Mouse (Mus musculus) MEL (cell line): Measurements from ENCODE around the gene Igfbp2. TPM values are rescaled to one million over a fixed set of nuclear protein-coding genes. Genes with fewer than 3 reads are reported as not detected.

Source experiments
- DNase-seq: peaks from one replicate; pipeline ENCODE4 v3.0.0; 2011; ENCODE audit warnings: low read depth, low spot score
- H3K27ac ChIP-seq: 2 replicates; pipeline ENCODE4 v1.5.1; 2012; ENCODE audit warnings: low read depth, mild to moderate bottlenecking, control low read depth, low read length, moderate library complexity; ENCODE audit not compliant: control insufficient read depth
- H3K27me3 ChIP-seq, 2 experiments: fragments of 150-350 bp in 1 of 2; sonication (generic) in 1 of 2; 2 replicates each; pipeline ENCODE4 v1.6.1; 2012; ENCODE audit warnings: low read length in 2 of 2, mild to moderate bottlenecking in 2 of 2, improper control_type of control experiment in 1 of 2, moderate library complexity in 1 of 2; ENCODE audit not compliant: insufficient read depth in 2 of 2, control insufficient read depth in 1 of 2
- H3K36me3 ChIP-seq, 2 experiments: 2 replicates each; pipeline ENCODE4 v1.6.1; 2012 to 2014; ENCODE audit warnings: low read length in 2 of 2, improper control_type of control experiment in 1 of 2, inconsistent platforms in 1 of 2, mild to moderate bottlenecking in 1 of 2; ENCODE audit not compliant: insufficient read depth in 2 of 2, control insufficient read depth in 1 of 2
- H3K4me1 ChIP-seq, 2 experiments: fragments of 150-350 bp in 1 of 2; sonication (generic) in 1 of 2; 2 replicates each; pipeline ENCODE4 v1.6.1; 2012; ENCODE audit warnings: low read length in 2 of 2, improper control_type of control experiment in 1 of 2, mild to moderate bottlenecking in 1 of 2; ENCODE audit not compliant: insufficient read depth in 2 of 2, control insufficient read depth in 1 of 2
- H3K4me3 ChIP-seq, 2 experiments: fragments of 150-350 bp in 1 of 2; sonication (generic) in 1 of 2; 2 replicates each; pipeline ENCODE4 v1.5.1; 2012; ENCODE audit warnings: low read depth in 2 of 2, low read length in 2 of 2, mild to moderate bottlenecking in 2 of 2, moderate library complexity in 2 of 2, control low read depth in 1 of 2, improper control_type of control experiment in 1 of 2; ENCODE audit not compliant: control insufficient read depth in 1 of 2, insufficient read depth in 1 of 2
- H3K79me2 ChIP-seq: 2 replicates; pipeline ENCODE4 v1.6.1; 2012; ENCODE audit warnings: mild to moderate bottlenecking, low read length, moderate library complexity; ENCODE audit not compliant: control insufficient read depth, poor library complexity, insufficient read depth
- H3K9ac ChIP-seq: 2 replicates; pipeline ENCODE4 v1.6.1; 2012; ENCODE audit warnings: low read depth, mild to moderate bottlenecking, control low read depth, low read length, moderate library complexity; ENCODE audit not compliant: control insufficient read depth, poor library complexity, severe bottlenecking
- H3K9me3 ChIP-seq: fragments of 150-350 bp; sonication (generic); replicated peaks from 2 replicates; pipeline ENCODE4 v1.6.1; 2012; ENCODE audit warnings: mild to moderate bottlenecking, low read length, improper control_type of control experiment, moderate library complexity; ENCODE audit not compliant: insufficient read depth
- CHD1 ChIP-seq: IDR thresholded peaks from 2 replicates; pipeline ENCODE4 v1.6.1; 2012; ENCODE audit warnings: low read depth, mild to moderate bottlenecking, inconsistent platforms, low read length, improper control_type of control experiment
- CHD2 ChIP-seq: IDR thresholded peaks from 2 replicates; pipeline ENCODE4 v1.6.1; 2011; ENCODE audit warnings: low read length, improper control_type of control experiment
- CTCF ChIP-seq, 3 experiments: IDR thresholded peaks in 2 of 3; conservative IDR thresholded peaks in 1 of 3; 2 replicates each; pipeline ENCODE4 v1.5.1; 2011 to 2012; ENCODE audit warnings: low read length in 3 of 3, low read depth in 2 of 3, mild to moderate bottlenecking in 2 of 3, improper control_type of control experiment in 1 of 3, inconsistent platforms in 1 of 3, mixed read lengths in 1 of 3, moderate library complexity in 1 of 3; ENCODE audit not compliant: control insufficient read depth in 1 of 3, insufficient read depth in 1 of 3, poor library complexity in 1 of 3, severe bottlenecking in 1 of 3
- ELF1 ChIP-seq: IDR thresholded peaks from 2 replicates; pipeline ENCODE4 v1.6.1; 2014; ENCODE audit warnings: low read depth, mild to moderate bottlenecking, inconsistent platforms, low read length, improper control_type of control experiment, moderate library complexity
- EP300 ChIP-seq, 2 experiments: IDR thresholded peaks; 2 replicates each; pipeline ENCODE4 v1.6.1; 2011; ENCODE audit warnings: improper control_type of control experiment in 2 of 2, low read length in 2 of 2, low read depth in 1 of 2, mild to moderate bottlenecking in 1 of 2
- GABPA ChIP-seq: IDR thresholded peaks from 2 replicates; pipeline ENCODE4 v1.6.1; 2012; ENCODE audit warnings: low read depth, mild to moderate bottlenecking, inconsistent platforms, low read length, improper control_type of control experiment, moderate library complexity
- GATA1 ChIP-seq: IDR thresholded peaks from 2 replicates; pipeline ENCODE4 v1.6.1; 2011; ENCODE audit warnings: low read depth, low read length, improper control_type of control experiment
- HCFC1 ChIP-seq: IDR thresholded peaks from 2 replicates; pipeline ENCODE4 v1.6.1; 2012; ENCODE audit warnings: low read depth, mild to moderate bottlenecking, inconsistent platforms, low read length, improper control_type of control experiment, moderate library complexity
- MAX ChIP-seq: IDR thresholded peaks from 2 replicates; pipeline ENCODE4 v1.6.1; 2011; ENCODE audit warnings: low read length, improper control_type of control experiment
- MXI1 ChIP-seq: IDR thresholded peaks from 2 replicates; pipeline ENCODE4 v1.6.1; 2011; ENCODE audit warnings: mild to moderate bottlenecking, low read depth, low read length, improper control_type of control experiment
- NRF1 ChIP-seq: IDR thresholded peaks from 2 replicates; pipeline ENCODE4 v1.6.1; 2014; ENCODE audit warnings: low read depth, mild to moderate bottlenecking, inconsistent platforms, low read length, improper control_type of control experiment, moderate library complexity; ENCODE audit not compliant: poor library complexity, insufficient read depth, severe bottlenecking
- POLR2AphosphoS2 ChIP-seq: IDR thresholded peaks from 2 replicates; pipeline ENCODE4 v1.6.1; 2011; ENCODE audit warnings: low read length, improper control_type of control experiment
- RAD21 ChIP-seq: IDR thresholded peaks from 2 replicates; pipeline ENCODE4 v1.6.1; 2011; ENCODE audit warnings: mild to moderate bottlenecking, low read depth, low read length, improper control_type of control experiment
- RCOR1 ChIP-seq: IDR thresholded peaks from 2 replicates; pipeline ENCODE4 v1.6.1; 2012; ENCODE audit warnings: low read depth, mild to moderate bottlenecking, inconsistent platforms, low read length, improper control_type of control experiment
- SIN3A ChIP-seq: IDR thresholded peaks from 2 replicates; pipeline ENCODE4 v1.6.1; 2012; ENCODE audit warnings: low read length, improper control_type of control experiment, inconsistent platforms
- TBP ChIP-seq: IDR thresholded peaks from 2 replicates; pipeline ENCODE4 v1.8.0; 2011; ENCODE audit warnings: low read depth, low read length, improper control_type of control experiment
- TCF12 ChIP-seq: IDR thresholded peaks from 2 replicates; pipeline ENCODE4 v1.6.1; 2014; ENCODE audit warnings: low read depth, mild to moderate bottlenecking, inconsistent platforms, low read length, improper control_type of control experiment, moderate library complexity
- UBTF ChIP-seq: IDR thresholded peaks from 2 replicates; pipeline ENCODE4 v1.6.1; 2012; ENCODE audit warnings: low read depth, mild to moderate bottlenecking, inconsistent platforms, low read length, improper control_type of control experiment, moderate library complexity, borderline replicate concordance; ENCODE audit not compliant: insufficient read depth
- USF1 ChIP-seq: IDR thresholded peaks from 2 replicates; pipeline ENCODE4 v1.6.1; 2014; ENCODE audit warnings: low read depth, mild to moderate bottlenecking, inconsistent platforms, low read length, improper control_type of control experiment, moderate library complexity
- USF2 ChIP-seq, 2 experiments: IDR thresholded peaks; 2 replicates each; pipeline ENCODE4 v1.6.1; 2011 to 2012; ENCODE audit warnings: improper control_type of control experiment in 2 of 2, low read length in 2 of 2, borderline replicate concordance in 1 of 2, inconsistent platforms in 1 of 2, low read depth in 1 of 2, mild to moderate bottlenecking in 1 of 2; ENCODE audit not compliant: insufficient read depth in 1 of 2
- ZC3H11A ChIP-seq: IDR thresholded peaks from 2 replicates; pipeline ENCODE4 v1.6.1; 2012; ENCODE audit warnings: low read depth, mild to moderate bottlenecking, inconsistent platforms, low read length, improper control_type of control experiment
- ZKSCAN1 ChIP-seq: IDR thresholded peaks from 2 replicates; pipeline ENCODE4 v1.6.1; 2012; ENCODE audit warnings: low read depth, mild to moderate bottlenecking, inconsistent platforms, low read length, improper control_type of control experiment, moderate library complexity
- ZMIZ1 ChIP-seq: IDR thresholded peaks from 2 replicates; pipeline ENCODE4 v1.6.1; 2012; ENCODE audit warnings: low read depth, mild to moderate bottlenecking, inconsistent platforms, low read length, improper control_type of control experiment, moderate library complexity
- ZNF384 ChIP-seq: IDR thresholded peaks from 2 replicates; pipeline ENCODE4 v1.6.1; 2012; ENCODE audit warnings: low read depth, mild to moderate bottlenecking, inconsistent platforms, low read length, improper control_type of control experiment
- polyA plus RNA-seq, 2 experiments: library from polyadenylated mRNA; stranded (reverse) in 1 of 2; unstranded in 1 of 2; fragments of >175 nt in 1 of 2; fragments of >200 nt in 1 of 2; gene quantifications; 2 replicates each; pipeline versions ENCODE4 v1.2.1 to v1.2.4; 2012; ENCODE audit warnings: low replicate concordance in 2 of 2, low read depth in 1 of 2; ENCODE audit not compliant: insufficient read length in 2 of 2, insufficient read depth in 1 of 2, missing spikeins in 1 of 2
- total RNA-seq: library from RNA; depleted of rRNA; stranded (reverse); fragments of 300-350 nt; gene quantifications from 2 replicates; pipeline ENCODE4 v1.2.3, GENCODE M21; 2012

Gene Igfbp2
- total and polyA plus RNA-seq, 3 experiments, result not detected

DNA sequence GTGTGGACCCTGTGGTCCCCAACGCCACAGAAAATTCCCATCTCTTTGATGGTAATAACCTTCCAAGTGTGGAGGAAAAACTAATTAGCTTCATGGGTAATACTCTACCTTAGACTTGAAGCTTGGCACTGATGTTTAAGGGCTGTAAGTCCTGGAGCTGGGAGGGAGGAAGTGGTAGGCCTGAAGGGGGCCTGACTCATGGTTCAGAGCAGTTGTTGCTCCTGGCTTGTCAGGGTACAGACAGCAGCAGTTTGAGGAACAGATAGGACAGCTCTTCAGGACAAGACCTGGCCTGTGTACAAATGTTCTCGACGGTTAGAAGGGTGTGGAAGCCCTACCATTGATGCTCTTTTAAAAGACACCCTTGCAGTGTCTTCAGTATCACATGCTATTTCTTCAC is 8.7 kb upstream of the Igfbp2 start:
- Histone ChIP-seq H3K9me3 (no peaks in the 10 kb centered on the region), H3K9ac (no peak overlapping the region), H3K27me3 (no peaks in the 10 kb centered on the region), H3K27ac (no peak overlapping the region), H3K4me3 (no peak overlapping the region), H3K36me3 (no peaks in the 10 kb centered on the region), H3K79me2 (no peaks in the 10 kb centered on the region), H3K4me1 (no peaks in the 10 kb centered on the region)
- DNase-seq, result peak; percentile 23
- TF ChIP-seq CTCF (IDR thresholded peaks at IDR 0.05 in 2 of 3, conservative IDR thresholded peaks at IDR 0.05 in 1 of 3; ENCODE audit: control insufficient read depth in 1 of 3, insufficient read depth in 1 of 3, low read depth in 2 of 3, low read length in 3 of 3, poor library complexity in 1 of 3, severe bottlenecking in 1 of 3), result no peak
- TF ChIP-seq ELF1, result no peak
- TF ChIP-seq MXI1, result no peak
- TF ChIP-seq POLR2AphosphoS2, result no peak
- no peak for TF ChIP-seq TCF12
- TF ChIP-seq MAX, result no peak
- TF ChIP-seq GABPA, result no peak
- no peak for TF ChIP-seq ZMIZ1
- TF ChIP-seq TBP, result peak; percentile 99
- peak; percentile 99 for TF ChIP-seq UBTF
- no peak for TF ChIP-seq ZNF384
- TF ChIP-seq USF1, result no peak
- TF ChIP-seq USF2 (IDR thresholded peaks at IDR 0.05; ENCODE audit: borderline replicate concordance in 1 of 2, insufficient read depth in 1 of 2, low read depth in 1 of 2, low read length in 2 of 2), result no peak
- no peak for TF ChIP-seq CHD2

DNA sequence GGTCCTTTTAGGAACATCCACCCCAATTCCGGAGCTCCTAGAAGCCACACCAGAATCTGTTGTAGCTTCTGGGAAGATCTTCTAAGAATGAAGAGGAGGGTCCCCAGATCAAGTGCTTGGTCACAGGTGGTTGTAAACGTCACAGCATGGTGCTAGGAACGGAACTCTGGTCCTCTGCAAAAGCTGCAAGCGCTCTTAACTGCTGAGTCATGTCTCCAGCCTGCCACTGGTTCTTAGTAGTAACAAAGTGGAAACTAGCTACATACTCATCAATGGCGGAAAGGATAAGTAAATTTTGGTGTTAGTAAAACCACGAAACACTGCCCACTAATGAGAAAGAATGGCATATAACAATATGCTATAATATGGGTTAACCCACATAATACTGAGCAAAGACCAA is 4.3 kb upstream of the Igfbp2 start:
- Histone ChIP-seq H3K36me3 (no peaks in the 10 kb centered on the region), H3K79me2 (no peaks in the 10 kb centered on the region), H3K27me3 (no peaks in the 10 kb centered on the region), H3K4me3 (no peak overlapping the region), H3K27ac (no peak overlapping the region), H3K9me3 (no peaks in the 10 kb centered on the region), H3K9ac (no peak overlapping the region), H3K4me1 (no peaks in the 10 kb centered on the region)
- no peak for TF ChIP-seq USF2 (IDR thresholded peaks at IDR 0.05; ENCODE audit: borderline replicate concordance in 1 of 2, insufficient read depth in 1 of 2, low read depth in 1 of 2, low read length in 2 of 2)
- no peak for TF ChIP-seq TBP
- no peak for TF ChIP-seq RAD21
- no peak for TF ChIP-seq HCFC1
- TF ChIP-seq ZKSCAN1, result no peak
- TF ChIP-seq USF1, result no peak
- TF ChIP-seq GATA1, result no peak
- TF ChIP-seq RCOR1, result no peak
- no peak for TF ChIP-seq ZMIZ1
- no peak for TF ChIP-seq SIN3A
- no peak for TF ChIP-seq CHD1
- no peak for TF ChIP-seq NRF1
- no peak for TF ChIP-seq EP300 (IDR thresholded peaks at IDR 0.05; ENCODE audit: low read depth in 1 of 2, low read length in 2 of 2)
- TF ChIP-seq ZC3H11A, result no peak
- TF ChIP-seq MXI1, result no peak
- DNase-seq, result no peak
